Mouse (Mus musculus) fibroblast of lung, adult 2 months (primary cell): Measurements from ENCODE around the gene Acot6.

Source experiments
- DNase-seq: peaks from one replicate; pipeline ENCODE4 v3.0.0-alpha.2; 2011; ENCODE audit warnings: low read depth

Gene Acot6

DNA sequence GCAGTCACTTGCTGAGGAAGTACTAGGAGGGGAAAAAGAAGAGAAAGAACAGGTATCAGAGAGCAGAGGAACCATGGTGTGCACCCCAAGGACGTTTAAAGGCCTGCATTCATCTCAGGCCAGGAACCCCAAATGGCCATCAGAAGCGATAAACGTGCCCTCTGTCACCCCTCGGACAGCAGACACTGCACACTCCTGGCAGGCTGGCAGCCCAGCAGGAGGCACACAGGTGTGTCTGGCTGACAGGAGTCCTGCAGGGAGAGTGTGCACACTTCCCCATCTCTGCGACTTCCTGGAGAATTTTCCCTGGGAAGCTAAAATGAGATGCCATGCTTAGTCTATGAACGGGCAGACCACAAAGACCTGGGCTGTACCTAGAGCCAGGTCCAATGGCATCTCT lies 53.0 kb downstream of the Acot6 start:
- DNase-seq, result no peak

- no peak for DNase-seq
Measured at GRCm38 (mm10) chr12:84154786-84155522, 54.5 kb downstream of the Acot6 start.

GRCm38 (mm10) chr12:84155523-84155871 lies 55.0 kb downstream of the Acot6 start:
- no peak for DNase-seq

- no peak for DNase-seq
Measured at GRCm38 (mm10) chr12:84156210-84156609, 55.8 kb downstream of the Acot6 start.

GRCm38 (mm10) chr12:84158156-84158555 lies 57.7 kb downstream of the Acot6 start:
- DNase-seq, result no peak

DNA sequence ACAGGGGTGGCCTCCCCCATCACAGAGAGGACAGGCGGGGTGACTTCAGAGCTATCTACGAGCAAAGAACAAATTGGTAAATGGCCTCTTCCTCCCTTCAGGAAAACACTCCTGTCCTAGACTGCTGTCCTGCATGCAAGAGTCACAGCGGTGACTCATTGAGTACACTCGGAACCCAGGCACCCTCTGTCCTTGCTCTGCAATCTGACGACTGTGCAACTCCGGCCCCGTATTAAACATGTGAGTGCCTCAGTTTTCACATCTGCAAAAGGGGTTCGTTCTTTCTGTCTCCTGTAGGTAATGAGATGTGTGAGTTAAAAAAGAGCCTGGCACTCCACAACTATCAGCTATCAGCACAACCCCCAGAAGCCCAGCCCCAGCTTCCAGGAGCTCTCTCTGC lies 60.0 kb downstream of the Acot6 start:
- no peak for DNase-seq
